Mouse (Mus musculus) urinary bladder, postnatal 10 days (tissue): ENCODE data around the gene Zfp661.
A peak's percentile ranks its signal among the peaks of the same experiment; 100 is the strongest.
"Not testable (repeated sequence)": the region's sequence is repeated elsewhere in the genome, so short reads cannot be mapped to it uniquely, and the experiment has no call there.

Experiments
- DNase-seq: peaks from one replicate; pipeline ENCODE4 v3.0.0; 2022; ENCODE audit warnings: low spot score

Zfp661 gene

DNA sequence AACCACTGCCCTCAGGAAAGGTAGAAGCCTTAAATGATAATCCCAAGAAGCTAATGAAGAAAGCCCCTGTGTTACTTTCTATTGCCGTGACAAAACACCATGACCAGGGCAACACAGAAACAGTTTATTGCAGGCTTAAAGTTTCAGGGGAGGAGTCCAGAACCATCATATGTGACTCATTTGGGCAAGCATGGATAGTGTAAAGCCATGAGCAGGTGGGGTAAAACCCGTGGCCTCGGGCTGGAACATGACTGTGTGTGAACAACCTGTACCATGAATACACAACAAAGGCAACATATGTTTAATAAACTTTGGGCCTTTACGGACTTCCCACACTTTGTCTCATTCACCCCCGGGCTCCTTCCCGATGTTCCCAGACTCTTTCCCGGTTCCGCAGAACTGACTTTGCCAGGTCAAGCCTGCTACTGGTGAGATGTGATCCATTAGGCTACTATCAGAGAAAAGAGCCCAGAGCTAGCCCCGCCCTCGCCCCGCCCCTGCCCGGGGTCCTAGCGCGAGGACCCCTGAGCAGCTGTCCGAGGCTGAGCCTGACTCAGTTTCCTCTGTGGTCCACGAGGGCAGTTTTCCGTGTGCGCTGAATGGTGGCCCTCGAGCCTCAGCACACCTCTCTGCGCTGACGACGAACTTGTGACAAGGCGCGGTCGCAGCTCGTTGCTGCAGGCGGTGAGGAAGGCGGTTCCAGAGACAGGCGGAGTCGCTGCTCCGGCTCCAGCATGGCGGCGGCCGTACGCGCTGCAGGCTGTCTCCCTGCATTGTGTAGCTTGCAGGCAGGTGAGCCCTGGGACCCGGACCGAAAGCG is at the start of gene Zfp661, which contains the start of gene Mrps5:
TSS of gene Zfp661 (minus strand) at position 401 of the 820 bp plus-strand sequence.
TSS of gene Mrps5 (plus strand) at position 529 of the 820 bp plus-strand sequence.
- DNase-seq, result peak; percentile 20

DNA sequence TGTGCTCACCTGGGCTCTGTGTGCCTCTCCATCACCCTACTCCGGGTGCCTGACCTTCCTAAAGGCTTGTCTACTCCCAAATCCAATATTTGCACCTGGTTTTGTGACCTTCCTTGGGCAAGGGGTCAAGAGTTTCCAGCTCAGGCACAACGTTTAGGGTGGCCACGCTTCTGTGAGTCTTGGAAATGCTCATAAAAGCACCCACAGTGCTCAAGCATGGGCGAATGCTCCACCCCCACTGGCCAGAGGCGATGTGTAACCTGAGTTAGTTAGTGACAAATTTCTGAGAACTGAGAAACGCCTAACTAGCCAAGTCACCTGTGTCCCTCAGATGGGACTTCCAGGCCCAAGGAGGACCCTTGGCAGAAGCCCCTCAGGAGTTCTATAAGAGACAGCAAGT is 48.7 kb upstream of the Zfp661 start:
- no peak for DNase-seq

- no peak for DNase-seq
Observed at GRCm38 (mm10) chr2:127632601-127633000, 45.7 kb upstream of the Zfp661 start.

GRCm38 (mm10) chr2:127627990-127628570 is 41.2 kb upstream of the Zfp661 start:
- DNase-seq, result no peak

DNA sequence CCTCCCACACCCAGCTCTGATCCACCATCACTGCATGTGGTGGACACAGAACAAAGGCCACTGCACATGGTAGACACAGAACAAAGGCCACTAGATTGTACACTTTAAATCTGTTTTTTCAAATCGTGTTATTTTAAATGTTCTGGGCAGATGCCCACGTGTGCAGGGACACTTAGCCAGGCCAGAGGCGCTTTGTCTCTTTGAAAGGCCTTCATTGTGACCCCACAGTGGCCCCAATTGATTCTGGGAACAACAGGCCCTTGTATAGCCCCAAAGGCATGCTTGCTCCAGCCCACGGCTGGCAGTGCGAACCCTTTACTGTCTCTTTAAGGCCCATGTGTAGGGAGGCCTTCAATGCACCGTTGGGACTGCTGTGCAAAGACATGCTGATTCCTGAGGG is 40.5 kb upstream of the Zfp661 start:
- no peak for DNase-seq

- no peak for DNase-seq
Observed at GRCm38 (mm10) chr2:127625659-127626058, 38.8 kb upstream of the Zfp661 start.

- DNase-seq, result no peak
Observed at GRCm38 (mm10) chr2:127624786-127625185, 37.9 kb upstream of the Zfp661 start.

DNA sequence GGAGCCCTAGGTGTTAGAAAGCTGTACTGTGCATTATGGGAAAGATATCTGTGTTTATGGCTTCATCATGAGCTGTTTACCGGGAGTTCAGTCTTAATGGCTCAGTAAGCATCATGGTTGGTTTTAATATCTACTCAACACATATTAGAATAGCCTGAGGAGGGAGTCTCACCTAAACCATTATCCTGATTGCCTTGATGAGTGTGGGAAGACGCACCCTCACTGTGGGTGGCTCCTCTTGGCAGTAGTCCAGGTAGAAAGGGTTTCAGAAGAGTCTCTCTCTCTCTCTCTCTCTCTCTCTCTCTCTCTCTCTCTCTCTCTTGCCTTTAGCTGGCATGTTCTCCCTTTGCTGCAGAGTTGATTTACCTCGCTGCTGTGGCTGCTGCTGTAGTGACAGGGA is 35.2 kb upstream of the Zfp661 start:
- no peak for DNase-seq

DNA sequence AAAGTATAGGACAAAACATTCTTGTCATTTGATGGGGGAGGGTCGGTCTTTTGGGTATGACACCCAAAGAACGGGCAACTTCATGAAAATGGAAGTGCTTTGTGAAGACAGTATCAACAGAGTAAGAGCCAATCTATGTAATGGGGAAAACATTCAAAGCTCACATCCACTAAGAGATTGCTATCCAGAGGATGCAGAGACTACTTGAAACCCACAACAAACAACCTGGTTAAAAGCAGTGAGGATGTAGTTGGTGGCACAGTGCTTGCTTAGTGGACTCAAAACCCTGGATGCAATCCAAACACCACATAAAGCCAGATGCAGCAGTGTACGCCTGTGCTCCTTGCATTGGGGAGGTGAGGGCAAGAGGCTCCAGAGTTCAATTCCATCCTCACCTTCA is 32.4 kb upstream of the Zfp661 start:
- no peak for DNase-seq

DNA sequence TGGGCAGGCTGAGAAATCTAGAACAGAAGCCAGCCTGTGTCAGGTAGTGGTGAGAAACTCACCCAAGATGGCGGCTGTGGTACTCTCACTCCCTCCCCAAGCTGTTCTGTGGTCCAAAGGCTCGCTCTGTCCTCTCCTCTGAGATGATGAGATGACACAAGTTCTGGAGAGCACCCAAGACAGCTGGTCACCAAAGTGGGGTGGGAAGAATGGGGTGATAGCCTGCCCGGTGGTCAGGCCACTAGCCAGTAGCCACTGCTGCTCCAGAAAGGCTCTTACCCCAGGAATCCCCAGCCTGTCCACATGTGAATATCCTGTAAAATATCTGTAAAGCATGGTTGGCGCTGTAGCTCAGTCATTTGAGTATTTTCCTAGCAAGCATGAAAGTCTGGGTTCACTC is 25.4 kb upstream of the Zfp661 start:
- no peak for DNase-seq

DNA sequence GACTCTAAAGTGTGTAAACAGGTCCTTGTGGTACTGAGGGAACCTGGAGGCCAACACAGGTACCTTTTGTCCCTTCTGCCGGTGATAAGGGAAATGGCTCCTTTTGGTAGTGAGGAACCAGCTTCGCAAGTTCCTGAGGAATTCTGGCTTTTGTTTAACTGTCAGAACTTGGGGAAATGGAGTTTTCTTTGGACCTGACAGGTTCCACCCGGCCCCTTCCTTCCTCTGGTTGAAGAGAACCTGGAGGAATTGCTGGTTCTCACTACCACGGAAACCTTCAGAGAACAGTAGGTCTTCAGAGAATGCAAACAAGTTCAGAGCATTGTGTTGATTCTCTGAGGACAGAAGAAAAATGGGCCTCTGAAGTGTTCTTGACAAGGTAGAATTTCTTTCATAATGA is 24.5 kb upstream of the Zfp661 start:
- no peak for DNase-seq

DNA sequence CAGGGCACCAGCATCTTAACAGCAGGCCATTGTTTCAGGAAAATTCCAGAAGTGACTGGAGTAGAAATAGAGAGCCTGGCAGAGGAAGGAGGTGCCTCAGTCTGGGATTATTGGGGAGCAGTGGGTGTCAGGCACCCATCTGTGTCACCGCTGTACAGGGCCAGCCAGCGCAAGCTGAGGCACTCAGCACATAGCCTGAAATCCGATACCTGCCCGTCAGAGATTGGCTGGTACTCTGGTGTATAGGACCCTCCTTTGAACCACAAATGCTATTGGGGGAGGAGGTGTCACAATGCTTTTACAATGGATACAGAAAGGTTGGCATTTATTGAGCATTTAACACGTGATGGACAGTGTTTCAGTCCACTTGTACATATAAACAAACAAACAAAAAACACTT is 22.1 kb upstream of the Zfp661 start:
- DNase-seq, result no peak

DNA sequence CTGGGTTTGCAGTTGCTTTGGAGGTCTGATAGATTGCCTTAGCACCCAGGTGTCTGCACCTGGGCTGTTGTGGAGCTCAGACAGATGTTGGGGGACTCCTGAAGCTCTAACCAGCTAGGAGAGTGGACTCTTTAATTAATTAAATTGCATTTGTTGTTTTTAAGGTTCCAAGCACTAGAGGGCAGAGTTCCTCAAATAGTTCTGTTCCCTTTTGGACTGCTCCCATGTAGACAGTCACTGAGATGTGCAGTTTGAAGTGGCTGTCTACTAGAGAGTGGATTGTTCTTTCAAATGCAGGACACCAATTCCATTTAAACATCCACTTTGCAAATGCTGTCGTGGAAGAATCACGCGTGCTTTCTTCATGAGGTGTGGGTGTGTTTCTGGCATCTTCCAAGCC is 21.3 kb upstream of the Zfp661 start:
- DNase-seq, result no peak

DNA sequence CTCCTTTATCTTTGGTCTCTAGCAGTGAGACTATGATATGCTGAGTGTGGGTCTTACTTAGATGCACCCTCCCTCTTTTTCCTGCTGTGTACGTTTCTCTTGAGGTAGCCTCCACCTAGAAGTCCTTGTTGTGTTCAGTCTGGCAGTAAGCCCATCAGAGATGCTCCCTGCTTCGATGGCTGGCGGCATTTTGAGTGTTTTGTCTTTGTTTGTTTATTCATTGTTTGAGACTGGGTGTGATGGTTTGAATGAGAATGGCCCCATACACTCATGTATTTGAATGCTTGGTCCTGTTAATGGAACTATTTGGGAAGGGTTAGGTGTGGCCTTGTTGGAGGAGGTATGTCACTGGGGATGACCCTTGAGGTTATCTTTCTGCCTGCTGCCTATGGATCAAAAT is 18.3 kb upstream of the Zfp661 start:
- no peak for DNase-seq

DNA sequence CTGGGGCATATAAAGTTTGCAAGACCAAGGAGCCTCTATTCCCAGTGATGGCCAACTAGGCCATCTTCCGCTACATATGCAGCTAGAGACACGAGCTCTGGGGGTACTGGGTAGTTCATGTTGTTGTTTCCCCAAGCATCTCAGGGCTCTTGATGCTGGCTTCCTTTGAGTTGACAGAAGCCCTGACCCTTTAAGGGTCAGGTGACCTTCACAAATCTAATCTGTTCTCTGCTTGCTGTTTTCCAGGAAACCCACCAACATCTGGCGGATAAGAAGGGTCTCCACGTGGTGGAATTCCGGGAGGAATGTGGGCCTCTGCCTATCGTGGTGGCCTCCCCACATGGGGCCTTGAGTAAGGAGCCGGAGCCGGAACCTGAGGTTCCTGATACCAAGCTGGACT is 16.5 kb upstream of the Zfp661 start:
- not testable (repeated sequence) for DNase-seq

DNA sequence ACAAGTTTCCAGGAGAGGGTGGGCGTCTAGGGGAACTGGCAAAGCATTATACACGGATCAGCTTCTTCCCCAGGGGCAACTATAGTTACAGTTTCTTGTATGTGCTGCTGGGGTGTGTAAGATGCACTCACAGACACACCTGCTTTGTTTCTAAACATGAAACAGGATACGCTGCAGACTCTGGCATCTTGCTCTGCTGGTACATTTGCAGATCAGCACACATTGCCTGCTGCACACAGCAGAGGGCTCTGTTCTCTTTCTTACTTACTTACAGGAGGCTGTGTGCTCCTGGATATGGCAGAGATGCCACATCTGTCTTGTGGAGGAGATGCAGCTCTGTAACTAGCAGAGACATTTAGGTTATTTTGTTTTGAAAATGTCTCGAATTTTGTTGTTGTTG is 3.9 kb upstream of the Zfp661 start:
- DNase-seq, result no peak

GRCm38 (mm10) chr2:127590204-127590603 is 3.3 kb upstream of the Zfp661 start:
- DNase-seq, result no peak

DNA sequence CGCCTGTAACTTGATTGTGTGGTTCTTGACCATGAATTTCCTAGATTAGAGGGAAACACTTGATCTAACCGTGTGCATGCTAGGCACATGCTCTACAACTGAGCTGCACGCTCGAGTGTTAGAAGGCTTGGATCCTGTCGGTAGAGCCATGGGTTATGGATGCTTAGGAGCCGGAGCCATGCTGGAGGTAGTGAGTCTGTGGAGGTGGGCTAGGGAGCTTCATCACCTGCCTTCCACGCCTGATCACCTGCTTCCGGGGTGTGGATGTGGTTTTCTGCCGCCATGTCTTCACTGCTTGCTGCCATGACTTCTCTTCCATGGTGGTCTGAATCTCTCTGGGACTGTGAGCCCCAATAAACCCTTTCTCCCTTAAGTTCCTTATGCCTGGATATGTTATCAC is 2.0 kb upstream of the Zfp661 start:
- no peak for DNase-seq

GRCm38 (mm10) chr2:127587514-127587844 is 585 bp upstream of the Zfp661 start:
- no peak for DNase-seq

DNA sequence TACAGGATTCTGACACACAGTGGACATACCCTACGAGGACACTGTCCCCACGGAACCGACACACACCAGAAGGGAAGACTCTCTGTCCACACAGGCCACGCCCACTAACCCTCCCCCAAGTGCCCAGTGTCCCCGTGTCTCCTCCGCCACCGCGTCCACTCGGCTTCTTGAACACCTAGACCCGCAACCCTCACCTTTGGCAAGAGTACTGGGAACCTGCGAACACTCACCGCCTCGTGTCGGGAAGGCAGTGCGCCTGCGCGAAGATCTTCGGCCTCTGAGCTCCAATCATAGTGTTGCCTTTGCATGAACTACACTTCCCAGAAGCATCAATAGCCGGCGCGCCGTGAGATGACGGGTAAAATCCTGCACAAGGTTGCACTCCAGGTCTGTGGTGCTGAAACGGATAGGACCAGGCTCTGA is 2.4 kb downstream of the Zfp661 start:
- DNase-seq, result peak; percentile 68

- no peak for DNase-seq
Observed at GRCm38 (mm10) chr2:127573322-127573721, 13.6 kb downstream of the Zfp661 start.

DNA sequence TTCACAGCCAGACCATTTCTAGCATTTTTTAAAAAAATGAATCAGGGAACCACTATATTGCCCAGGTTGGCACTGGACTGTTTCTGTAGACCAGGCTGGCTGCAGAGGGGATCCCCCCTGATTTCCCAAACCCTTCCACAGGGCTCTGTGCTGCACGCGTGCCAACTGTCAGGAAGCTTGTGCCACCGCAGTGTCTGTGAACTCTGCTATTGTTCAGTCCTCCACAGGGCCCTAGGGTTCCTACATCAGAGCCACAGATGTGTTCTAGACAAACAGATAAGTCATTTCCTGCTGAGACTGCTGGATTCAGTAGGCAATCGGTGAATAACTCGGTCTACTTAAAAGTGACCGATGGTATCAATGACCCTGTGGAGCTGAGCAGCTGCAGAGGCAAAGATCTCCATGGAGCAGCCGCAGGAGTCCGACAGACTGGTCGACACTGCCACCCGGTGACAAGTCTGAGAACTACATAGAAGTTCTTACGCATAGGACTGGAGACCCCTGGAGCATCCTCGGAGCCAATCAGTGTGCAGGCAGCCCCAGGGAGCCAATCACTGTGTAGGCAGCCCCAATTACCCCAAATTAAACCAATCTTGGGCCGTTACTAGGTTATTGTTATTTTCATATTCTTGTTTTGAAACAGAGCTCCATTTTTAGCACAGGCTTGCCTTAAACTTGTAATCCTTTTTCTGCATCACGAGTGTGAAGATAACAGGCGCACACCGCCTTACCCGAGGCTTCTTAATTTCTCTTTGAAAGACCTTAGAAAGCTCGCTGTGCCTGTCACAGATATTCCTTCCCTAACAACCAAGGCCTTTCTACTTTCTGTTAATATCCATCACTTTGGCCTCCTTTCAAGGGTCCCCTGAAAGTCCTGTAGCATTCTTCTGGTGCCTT is 27.6 kb downstream of the Zfp661 start:
- DNase-seq, result no peak

DNA sequence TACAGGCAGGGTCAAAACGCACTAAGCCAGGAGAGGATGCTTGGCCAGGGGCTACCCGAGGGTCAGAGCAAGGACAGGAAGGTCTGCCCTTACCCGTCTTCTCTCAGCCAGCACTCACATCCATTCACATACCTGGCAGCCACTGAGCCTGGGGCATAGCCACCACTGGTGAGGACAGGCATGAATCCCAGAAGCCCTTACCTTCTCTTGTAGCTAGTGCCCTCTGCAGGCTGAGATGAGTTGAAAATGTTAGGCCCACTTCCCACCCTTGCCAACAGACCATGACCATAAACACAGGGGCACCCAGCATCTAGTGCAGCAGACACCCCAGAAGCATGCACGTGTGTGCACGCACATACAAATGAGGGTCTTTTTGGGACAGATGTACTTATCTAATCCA is 35.8 kb downstream of the Zfp661 start:
- no peak for DNase-seq
